Mouse (Mus musculus) brain, embryonic 14.5 days (tissue): ENCODE measurements at regions not wholly inside any gene's neighbourhood (a gene's known extent, or its start where the extent isn't known, plus 50 kb on each side); places are given as distances from the start of the nearest gene placed in this dataset.

Experiments
- CTCF ChIP-seq: fragments of 200-500 bp; IDR thresholded peaks from 2 replicates; pipeline ENCODE4 v1.5.1; 2012; ENCODE audit warnings: inconsistent platforms, mild to moderate bottlenecking, moderate library complexity, borderline replicate concordance; ENCODE audit not compliant: insufficient read depth, insufficient read length; ENCODE audit errors: extremely low read depth
- POLR2A ChIP-seq: fragments of 200-500 bp; IDR thresholded peaks from 2 replicates; pipeline ENCODE4 v1.6.1; 2012; ENCODE audit warnings: mild to moderate bottlenecking, inconsistent platforms, borderline replicate concordance; ENCODE audit not compliant: poor library complexity, insufficient read depth, insufficient read length, severe bottlenecking; ENCODE audit errors: extremely low read depth

- TF ChIP-seq CTCF, result no peak
- TF ChIP-seq POLR2A, result no peak
Observed at GRCm38 (mm10) chr13:38721166-38721565, 62.3 kb upstream of the Eef1e1 start.
